Mouse (Mus musculus) C2C12 (cell line): Measurements from ENCODE around the gene E2f6.

Experiments
- CTCF ChIP-seq: IDR thresholded peaks from one replicate; pipeline ENCODE4 v1.5.1; 2011; ENCODE audit not compliant: control insufficient read depth, insufficient read depth, insufficient read length
- MYOG ChIP-seq: IDR thresholded peaks from one replicate; pipeline ENCODE4 v1.6.1; 2011; ENCODE audit not compliant: control insufficient read depth, insufficient read length; ENCODE audit errors: extremely low read depth

GRCm38 (mm10) chr12:16877141-16877540, 66.4 kb downstream of the E2f6 start:
- TF ChIP-seq CTCF (no peak), MYOG (no peak)
